Mouse (Mus musculus) spleen, postnatal 10 days (tissue): ENCODE measurements at regions not wholly inside any gene's neighbourhood (a gene's known extent, or its start where the extent isn't known, plus 50 kb on each side); places are given as distances from the start of the nearest gene placed in this dataset.

Experiments used
- DNase-seq, 2 experiments: peaks; one replicate each; pipeline ENCODE4 v3.0.0; 2021 to 2022; ENCODE audit warnings: low spot score in 2 of 2

- no peak for DNase-seq
Measured at GRCm38 (mm10) chr10:8020916-8021705, 65.1 kb upstream of the Tab2 start.

- no peak for DNase-seq
Measured at GRCm38 (mm10) chr10:8020113-8020512, 64.1 kb upstream of the Tab2 start.

GRCm38 (mm10) chr10:8018229-8019026, 62.4 kb upstream of the Tab2 start:
- DNase-seq: no peak

- DNase-seq: no peak
Measured at GRCm38 (mm10) chr10:8016741-8017140, 60.7 kb upstream of the Tab2 start.

- DNase-seq: no peak
Measured at GRCm38 (mm10) chr10:8011744-8012143, 55.7 kb upstream of the Tab2 start.

- DNase-seq: no peak
Measured at GRCm38 (mm10) chr10:8011138-8011537, 55.1 kb upstream of the Tab2 start.

GRCm38 (mm10) chr10:8009855-8010254, 53.8 kb upstream of the Tab2 start:
- DNase-seq: no peak

- DNase-seq: no peak
Measured at GRCm38 (mm10) chr10:8007990-8008368, 51.9 kb upstream of the Tab2 start.

- DNase-seq: no peak
Measured at GRCm38 (mm10) chr10:8007286-8007989, 51.4 kb upstream of the Tab2 start.
